Mouse (Mus musculus) cerebellum, adult 11-12 months (tissue): Measurements from ENCODE around the gene Apba1.

Experiments
- DNase-seq: peaks from one replicate; pipeline ENCODE4 v3.0.0; 2022

Gene Apba1

DNA sequence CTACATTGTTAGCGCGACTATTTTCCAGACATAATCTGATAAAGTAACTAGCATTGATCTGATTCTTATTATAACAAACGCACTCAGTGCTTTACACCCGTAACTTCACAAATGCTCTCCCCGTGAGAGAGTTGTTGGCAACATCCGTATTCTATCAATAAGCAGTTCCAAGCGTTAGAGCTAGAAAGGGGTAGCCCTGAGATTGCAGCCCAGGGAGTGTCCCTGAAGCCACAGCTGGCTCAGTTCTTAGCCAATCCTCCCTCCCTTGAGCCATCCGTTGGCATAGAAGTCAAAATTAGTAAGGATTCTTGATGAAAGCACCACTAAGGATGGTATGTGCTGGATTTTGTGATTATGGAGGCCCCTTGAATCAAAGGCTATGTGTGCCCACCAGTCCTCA lies 48.7 kb downstream of the Apba1 start:
- DNase-seq = no peak

DNA sequence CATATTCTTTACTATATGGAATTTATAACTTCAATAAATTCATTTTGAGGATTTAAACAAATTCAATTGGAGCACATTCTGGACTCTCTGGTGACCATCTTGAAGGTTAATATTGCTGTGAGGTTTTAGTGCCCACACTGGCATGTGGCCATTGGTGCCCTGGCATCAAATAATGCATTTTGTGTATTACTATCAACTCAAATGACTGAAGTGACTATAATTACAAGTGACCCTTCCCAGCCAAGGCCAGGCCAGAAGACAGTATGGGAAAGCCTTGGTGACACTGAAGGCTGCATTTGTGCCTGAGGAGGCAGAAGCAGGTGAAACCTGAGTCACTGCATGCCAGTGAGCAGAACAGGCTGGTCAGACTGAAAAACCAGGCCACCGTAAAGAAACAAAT lies 50.5 kb downstream of the Apba1 start:
- DNase-seq = no peak

DNA sequence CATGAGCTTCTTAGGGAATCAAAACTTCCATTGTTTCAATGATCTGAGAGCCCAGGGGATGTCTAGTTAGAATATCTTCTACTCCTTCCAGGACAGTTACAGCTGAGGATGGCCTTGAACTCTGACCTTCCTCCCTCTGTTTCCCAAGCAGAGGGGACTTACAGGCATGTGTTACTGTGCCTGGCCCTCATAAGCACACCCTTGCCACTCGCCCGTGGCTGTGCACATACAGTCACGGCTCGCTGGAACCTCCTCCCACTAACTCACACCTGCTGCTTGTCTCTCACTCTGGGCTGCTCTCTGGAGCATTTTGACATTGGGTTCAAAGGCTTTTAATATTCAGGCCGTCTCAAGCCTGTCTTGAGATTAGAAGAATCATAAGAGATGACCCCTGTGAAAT lies 51.8 kb downstream of the Apba1 start:
- DNase-seq = no peak

DNA sequence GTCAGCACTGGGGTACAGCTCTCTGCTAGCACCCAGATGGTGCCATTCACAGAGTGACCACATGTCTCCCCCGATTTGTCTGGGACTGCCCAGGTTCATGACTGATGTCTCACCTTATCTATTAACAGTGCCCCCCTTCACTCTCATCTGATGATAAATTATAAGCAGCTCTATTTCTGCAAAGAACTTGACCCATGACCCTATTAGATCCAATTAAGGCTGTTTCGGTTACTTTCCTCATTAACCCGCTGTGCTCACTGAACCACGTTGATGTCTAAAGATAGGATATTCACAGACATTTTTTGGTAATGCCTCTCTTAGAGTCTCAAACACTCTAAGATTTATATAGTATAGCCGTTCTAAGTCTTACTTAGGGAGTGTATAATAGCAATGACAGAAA lies 52.3 kb downstream of the Apba1 start:
- DNase-seq = no peak

DNA sequence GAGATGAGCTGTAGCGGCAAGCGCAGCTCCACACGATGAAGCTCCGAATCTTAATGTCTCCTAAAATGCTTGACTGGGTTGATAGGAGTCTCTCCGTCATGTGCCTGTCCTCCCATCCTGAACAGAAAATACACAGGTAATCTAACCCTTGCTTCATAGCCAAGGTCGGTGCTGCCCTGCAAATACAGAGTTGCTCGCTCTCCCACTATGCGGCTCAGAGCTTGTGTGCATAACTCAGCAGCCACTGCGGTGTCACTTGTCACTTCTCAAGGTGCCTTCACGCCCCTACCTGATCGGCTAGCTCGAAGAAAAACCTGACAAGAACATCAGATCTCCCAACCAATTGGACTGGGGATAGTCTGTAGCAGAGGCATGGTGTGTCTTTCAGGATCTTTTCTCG lies 58.1 kb downstream of the Apba1 start:
- DNase-seq = no peak

DNA sequence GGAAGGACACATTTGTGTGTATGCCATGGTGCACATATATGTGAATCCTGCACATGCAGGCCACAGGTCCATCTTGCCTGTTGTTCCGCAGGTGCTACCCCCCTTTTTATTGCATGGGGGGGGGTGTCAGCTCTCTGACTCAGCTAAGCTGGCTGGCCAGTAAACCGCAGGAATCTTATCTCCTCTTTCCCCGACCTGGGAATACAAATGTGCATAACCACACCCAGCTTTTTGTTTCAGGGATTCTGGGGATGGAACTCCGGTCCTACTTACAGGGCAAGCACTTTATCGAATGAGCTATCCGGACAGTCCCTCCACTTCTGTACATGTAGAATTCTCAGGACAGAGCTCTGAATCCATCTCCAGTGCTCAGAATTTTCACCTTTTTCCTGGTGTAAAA lies 58.5 kb downstream of the Apba1 start:
- DNase-seq = no peak

DNA sequence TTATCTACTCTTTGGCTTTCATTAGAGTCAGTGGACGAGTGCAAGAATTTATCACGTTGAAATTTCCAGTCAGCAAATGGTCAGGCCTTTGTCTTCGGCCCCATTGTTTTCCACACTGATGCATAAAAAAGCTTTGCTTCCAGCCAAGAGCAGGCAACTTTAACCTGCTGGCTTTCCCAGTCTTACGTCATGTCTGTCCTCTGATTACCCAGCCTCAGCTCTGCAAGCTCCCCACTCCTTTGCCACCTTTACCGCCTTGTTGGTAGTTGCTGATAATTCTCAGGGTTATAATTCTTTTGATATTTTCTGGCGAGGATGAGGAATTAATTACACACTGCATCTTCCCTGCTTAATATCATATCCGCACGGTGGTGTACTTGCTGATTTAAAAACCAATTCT lies 61.2 kb downstream of the Apba1 start:
- no peak for DNase-seq

DNA sequence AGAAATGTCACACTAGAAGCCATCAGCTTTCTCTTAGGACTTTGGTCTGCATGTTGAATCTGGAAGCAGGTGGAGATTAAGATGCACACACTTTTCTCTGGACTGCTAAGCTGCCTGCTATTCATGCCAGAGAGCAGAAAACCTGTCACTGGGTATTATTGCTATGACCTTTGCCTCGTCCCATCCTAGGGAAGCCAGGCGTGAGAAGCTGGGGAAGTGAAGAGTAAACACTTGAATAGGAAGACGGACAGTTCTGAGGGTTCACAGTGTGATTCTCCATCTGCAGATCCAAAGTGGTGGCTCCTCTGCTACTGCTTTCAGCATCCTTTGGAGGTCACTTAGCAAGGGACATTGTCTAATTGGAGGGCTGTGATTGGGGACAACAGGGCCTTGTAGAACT lies 63.8 kb downstream of the Apba1 start:
- DNase-seq = no peak

DNA sequence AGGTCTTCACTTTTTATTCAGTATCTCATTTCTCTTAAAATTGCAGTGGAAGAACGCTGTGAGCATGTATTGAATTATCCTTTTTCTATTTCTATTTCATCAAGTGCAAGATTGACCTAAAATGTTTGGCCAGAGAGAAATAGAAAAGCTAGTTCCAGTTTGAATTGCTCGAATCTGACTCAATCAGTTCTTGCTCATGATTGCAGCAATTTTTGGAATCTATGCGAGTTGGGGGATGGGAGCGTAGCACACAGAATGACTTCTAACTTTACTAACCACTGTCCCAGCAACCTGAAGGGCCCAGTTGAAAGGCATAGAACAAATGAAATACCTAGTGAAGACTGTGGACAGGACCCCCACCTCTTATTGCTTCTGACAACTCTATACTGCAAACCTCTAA lies 64.8 kb downstream of the Apba1 start:
- no peak for DNase-seq

DNA sequence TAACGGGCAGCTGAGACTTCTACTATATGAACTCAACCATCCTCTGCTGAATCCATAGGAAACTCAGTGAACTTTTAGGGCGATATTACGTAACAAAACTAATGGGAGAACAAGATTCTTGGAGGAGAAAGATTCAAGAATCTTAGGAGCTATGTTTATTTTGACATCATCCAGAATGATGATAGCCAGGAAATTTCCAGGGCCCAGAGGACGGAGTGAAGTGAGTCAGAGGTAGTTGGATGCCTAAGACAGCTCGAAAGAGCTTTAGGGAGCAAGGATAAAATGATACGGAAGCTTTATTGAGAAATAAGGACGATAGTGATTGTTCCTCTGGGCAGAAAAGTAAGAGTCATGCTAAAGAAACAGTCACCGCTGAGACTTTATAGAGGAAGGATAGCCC lies 67.6 kb downstream of the Apba1 start:
- no peak for DNase-seq

DNA sequence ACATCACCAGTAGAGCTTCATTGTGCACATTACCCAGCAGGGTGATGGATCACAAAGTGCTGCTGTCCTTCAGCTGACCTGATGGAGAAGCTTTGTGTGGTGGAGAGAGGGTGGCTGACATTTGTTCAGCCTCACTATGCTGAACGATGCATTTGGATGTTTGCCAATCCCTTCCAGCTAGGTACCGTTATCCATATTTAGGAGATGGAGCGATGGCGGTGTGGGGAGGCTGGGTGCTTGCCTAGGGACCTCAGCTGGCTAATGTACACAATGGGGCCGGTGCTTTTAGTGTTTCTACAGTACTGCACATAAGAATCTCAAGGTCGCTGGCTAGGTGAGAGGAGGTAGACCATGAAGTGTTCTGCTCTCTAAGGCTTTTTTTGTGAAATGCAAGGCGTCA lies 72.1 kb downstream of the Apba1 start:
- DNase-seq = no peak

DNA sequence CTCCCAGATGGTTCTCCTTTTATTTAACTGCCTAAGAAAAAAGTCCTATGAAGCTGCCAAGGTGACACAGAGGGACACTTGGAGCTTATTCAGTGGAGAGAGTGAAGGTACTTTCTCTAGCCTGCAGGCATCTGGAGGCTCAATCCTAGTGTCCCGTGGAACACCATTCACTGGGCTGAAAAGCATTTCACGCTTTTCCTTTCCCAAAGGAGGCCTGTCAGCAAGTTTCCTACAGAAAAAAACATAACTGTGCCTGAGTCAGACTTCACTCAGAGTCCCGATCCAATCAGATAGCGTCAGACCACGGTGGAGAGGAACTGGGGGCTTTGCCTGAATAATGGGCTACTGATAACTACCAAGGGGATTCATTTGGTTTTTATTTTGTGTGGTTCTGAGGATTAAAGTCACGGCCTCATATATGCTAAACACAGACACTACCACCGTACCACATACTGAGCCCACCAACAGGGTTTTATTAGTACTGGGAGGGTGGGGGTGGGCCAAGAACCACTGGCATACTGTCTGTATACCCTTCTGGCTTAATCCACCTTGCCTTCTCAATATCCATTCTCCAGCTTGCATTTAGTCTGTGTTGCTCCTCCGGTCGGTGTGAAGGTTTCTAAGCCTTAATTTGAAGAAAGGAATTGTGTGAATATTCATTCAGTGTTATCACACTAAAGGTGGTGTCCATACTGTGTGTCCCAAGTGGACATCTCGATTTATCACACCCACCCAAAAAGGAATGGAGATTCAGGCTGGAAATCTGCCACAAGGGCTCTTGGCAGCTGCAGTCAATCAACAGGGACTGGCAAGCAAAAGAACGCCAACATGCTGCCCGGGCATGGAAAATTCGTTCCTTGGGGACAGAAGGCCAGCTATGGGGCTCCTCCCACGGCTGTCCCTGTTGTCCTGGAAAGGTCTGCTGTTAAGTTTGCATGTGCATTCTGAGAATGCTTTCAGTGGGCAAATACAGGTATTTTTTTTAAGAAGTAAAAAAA lies 75.3 kb downstream of the Apba1 start:
- peak; percentile 87 for DNase-seq

DNA sequence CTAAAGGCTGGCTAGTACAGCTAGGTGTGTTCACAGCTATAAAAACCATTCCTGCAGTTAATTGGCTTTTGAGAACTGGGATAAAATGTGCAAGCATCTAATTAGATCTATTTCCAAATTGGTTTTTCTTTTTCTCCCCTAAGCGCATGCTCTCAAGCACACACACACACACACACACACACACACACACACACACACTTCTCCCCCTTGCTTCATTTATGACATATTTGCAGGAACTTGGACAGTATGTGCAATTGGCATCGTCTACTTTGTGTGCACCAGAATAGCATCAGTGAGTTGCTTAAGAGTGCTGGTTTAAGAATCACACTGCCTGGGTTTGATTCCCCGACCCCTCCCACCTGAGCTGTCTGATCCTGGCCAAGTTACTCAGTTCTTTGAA lies 76.0 kb downstream of the Apba1 start:
- no peak for DNase-seq

DNA sequence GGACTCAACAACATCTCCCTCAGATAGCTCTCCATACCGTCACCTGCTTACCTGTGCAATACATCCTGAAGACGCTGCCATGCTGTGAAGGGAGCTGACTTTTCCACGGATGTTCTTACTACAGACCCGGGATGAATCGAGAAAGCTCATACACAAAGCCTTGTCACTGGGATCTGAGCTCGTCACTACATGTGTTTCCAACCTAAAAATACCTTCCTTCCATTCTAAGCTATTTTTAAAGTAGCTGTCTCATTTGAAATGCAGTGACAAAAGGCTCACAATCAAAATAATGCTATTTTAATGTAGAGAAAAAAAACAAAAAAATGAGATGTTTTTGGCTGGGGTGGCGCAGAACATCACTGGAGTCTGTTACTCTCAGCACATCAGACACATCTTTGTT lies 97.1 kb downstream of the Apba1 start:
- DNase-seq = no peak

DNA sequence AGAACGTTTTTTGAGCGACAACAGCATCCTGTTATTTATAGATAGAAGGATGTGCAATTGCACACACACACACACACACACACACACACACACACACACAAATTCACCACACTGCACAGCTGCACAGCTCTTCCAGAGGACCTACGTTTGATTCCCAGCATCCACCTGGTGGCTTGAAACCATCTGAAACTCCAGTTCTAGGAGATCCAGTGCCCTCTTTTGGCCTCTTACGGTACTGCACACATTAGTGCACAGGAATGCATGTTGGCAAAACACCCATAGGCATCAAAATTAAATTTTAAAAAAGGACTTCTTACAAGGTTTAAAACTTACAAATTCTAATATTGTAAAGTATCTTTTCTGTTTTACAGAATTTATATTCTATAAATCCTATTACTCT lies 99.4 kb downstream of the Apba1 start:
- DNase-seq = no peak

DNA sequence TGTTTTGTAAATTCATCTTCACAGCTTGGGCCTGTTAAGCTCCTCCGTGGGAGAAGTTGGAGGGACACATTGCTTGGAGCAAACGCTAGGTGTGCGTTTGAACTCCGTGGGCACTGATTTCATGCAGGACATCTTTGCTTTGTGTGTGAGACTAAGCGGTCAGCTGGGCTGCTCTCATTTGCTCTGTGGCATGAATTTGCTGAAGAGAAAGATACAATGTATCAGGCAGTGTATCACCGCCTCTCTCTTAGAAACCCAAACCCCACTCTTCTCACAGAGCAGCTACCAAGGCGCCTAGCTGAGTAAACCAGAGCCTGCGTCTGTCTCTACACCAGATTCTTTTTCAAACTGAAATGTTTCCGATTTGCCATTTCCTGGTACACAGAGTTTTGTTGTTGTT lies 100.1 kb downstream of the Apba1 start:
- no peak for DNase-seq

DNA sequence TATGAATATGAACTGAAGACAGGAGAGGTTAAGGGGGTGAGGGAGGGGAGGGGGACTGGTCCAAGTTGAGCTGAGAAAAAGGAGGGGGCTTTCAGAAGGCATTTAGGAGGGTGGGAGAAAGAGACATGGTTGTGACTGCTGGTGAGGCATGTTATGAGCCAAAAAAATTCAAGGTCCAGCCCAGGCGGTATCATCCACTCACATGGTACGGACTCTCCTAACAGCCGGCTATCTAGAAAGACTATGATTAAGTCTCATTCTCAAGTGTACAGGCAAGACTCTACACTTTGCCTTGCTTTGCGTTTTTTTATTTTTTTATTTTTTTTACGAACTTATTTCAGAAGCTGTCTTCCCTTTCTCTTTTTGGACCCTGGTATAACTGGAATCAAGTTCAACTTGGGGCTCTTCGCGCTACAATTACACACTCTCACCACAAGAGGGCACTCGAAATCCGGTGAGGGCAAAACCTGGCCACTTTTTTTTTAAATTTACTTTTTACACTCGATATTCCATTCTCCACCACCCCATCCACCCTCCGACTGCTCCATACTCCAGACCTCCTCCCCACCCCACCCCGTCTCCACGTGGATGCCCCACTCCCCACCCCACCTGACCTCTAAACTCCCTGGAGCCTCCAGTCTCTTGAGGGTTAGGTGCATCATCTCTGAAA lies 101.6 kb downstream of the Apba1 start:
- DNase-seq = no peak

DNA sequence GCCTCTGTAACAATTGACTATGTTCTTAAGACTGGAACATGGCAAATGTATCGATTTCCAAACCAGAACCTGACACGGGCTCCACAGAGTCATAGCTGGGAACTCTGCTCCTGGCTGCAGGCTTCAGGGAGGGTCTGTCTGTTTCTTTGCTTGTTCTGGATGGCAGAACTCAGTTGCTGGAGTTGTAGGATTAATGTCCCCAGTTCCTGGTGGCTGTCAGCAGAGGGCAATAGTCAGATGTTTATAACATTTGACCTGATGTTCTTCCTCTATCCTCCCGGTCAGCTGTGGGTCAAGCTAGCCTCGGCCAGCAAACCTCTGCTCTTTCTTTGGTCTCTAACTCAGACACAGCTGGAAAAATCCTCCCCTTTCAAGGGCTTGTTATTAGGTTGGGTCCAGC lies 104.0 kb downstream of the Apba1 start:
- no peak for DNase-seq

DNA sequence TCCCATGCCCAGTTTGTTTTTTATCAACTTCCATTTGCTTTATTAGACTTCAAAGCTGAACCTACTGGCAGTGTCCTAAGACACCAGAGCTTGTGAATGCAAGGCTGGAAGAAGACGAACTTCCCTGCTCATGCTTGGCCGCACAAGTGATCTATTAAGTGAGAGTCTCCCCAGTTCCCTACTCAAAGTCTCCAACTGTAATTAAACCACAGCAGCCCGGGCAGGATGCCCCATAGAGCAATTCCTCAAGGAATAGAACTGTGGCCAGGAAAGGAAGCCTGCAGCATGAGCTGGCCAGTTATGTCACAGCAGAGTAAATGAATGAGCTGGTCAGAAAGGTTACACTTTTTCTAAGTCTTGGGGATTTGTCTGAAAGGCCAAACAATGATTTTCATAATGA lies 105.3 kb downstream of the Apba1 start:
- DNase-seq = no peak

DNA sequence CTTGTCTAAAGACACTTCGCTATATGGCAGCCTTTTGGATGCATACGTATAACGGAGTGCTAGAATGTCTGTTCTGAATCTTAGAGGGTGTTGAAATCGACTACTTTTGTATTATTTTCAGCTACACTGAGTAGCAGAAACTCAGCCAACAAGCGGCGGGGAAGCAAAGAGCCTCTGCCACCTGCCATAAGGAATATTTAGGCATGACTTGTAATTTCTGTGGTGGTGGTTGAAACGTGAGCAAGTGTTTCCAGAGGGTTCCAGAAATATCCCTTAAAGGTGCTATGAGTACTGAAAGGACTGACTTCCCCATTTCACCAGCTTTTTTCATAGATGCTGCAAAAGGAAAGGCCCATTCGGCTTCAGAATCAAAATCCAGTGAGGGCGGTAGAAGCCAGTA lies 107.4 kb downstream of the Apba1 start:
- peak; percentile 74 for DNase-seq

DNA sequence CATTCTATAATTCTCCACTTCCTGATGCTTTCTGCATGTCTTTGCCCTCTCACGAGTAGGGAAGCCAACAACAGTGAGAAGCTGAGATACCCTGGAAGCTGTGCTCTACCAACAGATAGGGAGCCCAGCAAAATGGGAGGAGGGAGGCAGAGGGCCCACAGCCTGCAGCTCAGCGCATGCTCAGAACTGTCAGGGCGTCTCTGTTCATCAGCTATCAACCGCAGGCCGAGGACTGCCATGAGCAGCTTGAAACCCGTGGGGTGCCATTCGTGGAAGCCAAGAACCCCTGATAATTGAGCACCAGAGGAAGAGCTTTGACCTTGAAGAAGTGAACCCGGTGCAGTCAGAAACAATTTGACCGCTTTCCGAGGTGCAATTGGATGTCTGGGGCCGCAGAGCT lies 108.4 kb downstream of the Apba1 start:
- DNase-seq = peak; percentile 93

DNA sequence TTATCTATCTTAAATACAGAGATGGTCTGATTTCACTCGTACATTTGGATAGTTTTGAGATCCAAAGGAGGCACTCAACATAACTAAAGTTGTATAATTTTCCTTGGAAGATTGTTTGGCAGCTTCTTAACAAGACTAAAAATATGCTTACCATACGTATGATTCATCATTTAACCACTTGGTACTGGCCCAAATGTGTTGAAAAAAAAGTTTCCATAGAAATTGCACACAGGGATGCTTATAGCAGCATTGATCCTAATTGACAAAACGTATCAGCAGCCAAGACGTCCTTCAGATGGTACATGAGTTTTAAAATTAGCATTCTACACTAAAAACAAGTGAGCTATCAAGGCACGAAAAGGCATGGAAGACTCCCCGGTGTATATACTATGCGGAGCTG lies 108.9 kb downstream of the Apba1 start:
- no peak for DNase-seq

DNA sequence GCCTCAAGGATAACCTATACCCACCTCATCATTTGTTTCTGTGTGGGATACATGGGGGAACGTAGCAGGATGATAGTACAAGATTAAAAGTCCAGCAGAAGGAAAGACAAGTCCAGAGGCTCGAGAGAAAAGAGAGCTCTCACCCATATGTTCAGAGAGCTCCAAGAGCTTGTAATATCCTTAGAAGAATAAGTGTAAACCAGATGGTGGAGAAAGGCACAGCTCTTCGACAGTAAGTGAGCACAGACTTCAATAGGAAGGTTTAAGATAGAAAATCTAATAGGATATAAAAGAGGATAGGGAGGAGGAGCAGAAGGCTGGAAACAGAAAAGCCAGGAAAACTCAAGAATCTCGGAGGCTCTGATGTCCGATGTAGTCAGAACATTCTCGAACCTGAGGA lies 115.8 kb downstream of the Apba1 start:
- DNase-seq = no peak

DNA sequence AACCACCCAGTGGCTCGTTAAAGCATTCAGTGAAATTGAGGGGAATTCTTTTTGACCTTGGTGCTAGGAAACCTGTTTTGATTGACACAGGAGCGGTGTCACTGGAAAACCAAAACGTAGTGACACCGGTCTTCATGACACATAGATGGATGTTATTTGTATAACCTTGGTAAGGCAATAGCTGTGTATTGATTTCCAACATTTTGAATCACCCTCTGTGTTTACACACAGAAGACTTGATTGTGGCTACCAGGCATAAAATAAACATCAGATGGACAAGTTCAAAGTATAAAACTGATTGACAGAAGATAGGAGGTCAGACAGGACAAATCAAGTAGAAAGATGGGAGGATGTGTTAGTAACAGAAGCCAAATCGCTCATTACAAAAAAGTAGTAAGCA lies 117.1 kb downstream of the Apba1 start:
- DNase-seq = no peak

DNA sequence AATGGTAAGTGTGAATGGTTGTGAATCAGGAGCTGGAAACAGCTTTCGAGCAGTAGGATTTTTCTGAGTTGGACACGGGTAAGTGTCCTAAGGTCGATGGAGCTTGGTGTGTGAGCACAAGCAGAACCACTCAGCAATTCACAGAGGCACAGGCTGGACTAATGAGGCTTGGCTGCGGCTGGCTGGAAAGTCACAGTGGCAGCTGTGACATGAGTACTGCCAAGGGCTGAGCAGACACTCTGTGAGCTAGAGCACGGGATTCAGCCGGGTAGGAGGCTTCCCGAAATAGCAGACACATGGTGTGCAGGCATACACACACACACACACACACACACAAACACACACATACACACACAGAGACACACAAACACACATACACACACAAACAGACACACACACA lies 121.2 kb downstream of the Apba1 start:
- DNase-seq = peak; percentile 77
